24 mouse cellular contexts compared by ENCODE assay signal in genomic region chr1:164931135-164931534, GRCm38 (mm10). TPM values are rescaled to one million over a fixed set of nuclear protein-coding genes. Genes with fewer than 3 reads are reported as not detected.
DNase-seq lines count a peak whose midpoint lies in the region; ATAC-seq and TF ChIP-seq lines count a peak whose summit lies in the region.
"Had no signal": no experiment of that assay in that cellular context is flagged by ENCODE, and none has a peak within 500 bp of the region (broad histone marks: within the 10 kb centered on the region; RNA-seq: fewer than 3 reads in every experiment).

No protein-coding gene starts in this region.

- peak; percentile 10 for DNase-seq in lung, embryonic 14.5 days
- no peak for DNase-seq in lung, postnatal 10 days
- DNase-seq in frontal cortex, adult 2 months (ENCODE audit: extremely low spot score in 1 of 2, low spot score in 1 of 2) = peak; percentile 53 to 64
- peak; percentile 67 for DNase-seq in layer of hippocampus, adult 9-11 months
- DNase-seq in ovary, postnatal 14 days (ENCODE audit: low spot score) = no peak
- DNase-seq in hindbrain, embryonic 14.5 days (ENCODE audit: low spot score) = no peak
- DNase-seq: adrenal gland, postnatal 10 days; B cell, adult 2 months; cerebellum, adult 8-10 months; gastrocnemius, postnatal 10 days; spleen, adult 18-20 months; thymus, adult 2 months had no signal

- H3K4me3 ChIP-seq in lung, embryonic 14.5 days (ENCODE audit: low read depth, low read length) = no peak overlapping the region
- no peak overlapping the region for H3K4me3 ChIP-seq in myocyte
- no peak overlapping the region for H3K4me3 ChIP-seq in liver, embryonic 12.5 days
- H3K4me3 ChIP-seq in hindbrain, embryonic 14.5 days (replicated peaks; ENCODE audit: low read length) = no peak overlapping the region
- H3K4me3 ChIP-seq: erythroblast, embryonic 14.5 days; forebrain, embryonic 15.5 days; hindbrain, embryonic 13.5 days; midbrain, embryonic 10.5 days; neural tube, embryonic 12.5 days had no signal

- 61% methylated on average over 7 of the region's 7 CpGs for WGBS in lung, embryonic 14.5 days
- WGBS in liver, embryonic 12.5 days (ENCODE audit: insufficient replicate concordance) = 74% methylated on average over 7 of the region's 7 CpGs
- 95% methylated on average over 7 of the region's 7 CpGs for WGBS in hindbrain, embryonic 14.5 days

- no peak overlapping the region for H3K4me2 ChIP-seq in lung, embryonic 14.5 days
- H3K4me2 ChIP-seq in myocyte (ENCODE audit: low read depth) = no peak overlapping the region
- H3K4me2 ChIP-seq in liver, embryonic 12.5 days = no peak overlapping the region
- H3K4me2 ChIP-seq in hindbrain, embryonic 14.5 days (replicated peaks) = no peak overlapping the region
- H3K4me2 ChIP-seq: forebrain, embryonic 15.5 days; hindbrain, embryonic 13.5 days; neural tube, embryonic 12.5 days had no signal

- H3K9me3 ChIP-seq in lung, embryonic 14.5 days (ENCODE audit: low read depth, low read length) = no peaks in the 10 kb centered on the region
- no peaks in the 10 kb centered on the region for H3K9me3 ChIP-seq in liver, embryonic 12.5 days (replicated peaks)
- 0 out of 2 replicates have a peak, but pooled peaks cover 4% of the 10 kb centered on the region for H3K9me3 ChIP-seq in hindbrain, embryonic 14.5 days (ENCODE audit: control insufficient read depth, low read length)
- H3K9me3 ChIP-seq: forebrain, embryonic 15.5 days; midbrain, embryonic 10.5 days; neural tube, embryonic 12.5 days had no signal

- TF ChIP-seq CTCF in lung, embryonic 14.5 days (IDR thresholded peaks at IDR 0.05; ENCODE audit: low read depth) = no peak

- no peaks in the 10 kb centered on the region for H3K4me1 ChIP-seq in lung, embryonic 14.5 days (ENCODE audit: insufficient read depth)
- no peaks in the 10 kb centered on the region for H3K4me1 ChIP-seq in liver, embryonic 12.5 days
- no peaks in the 10 kb centered on the region for H3K4me1 ChIP-seq in hindbrain, embryonic 14.5 days (replicated peaks; ENCODE audit: control insufficient read depth, insufficient read depth, low read length)
- H3K4me1 ChIP-seq: forebrain, embryonic 15.5 days; hindbrain, embryonic 13.5 days; midbrain, embryonic 10.5 days; neural tube, embryonic 12.5 days had no signal

- no peak for ATAC-seq in lung, embryonic 14.5 days (ENCODE audit: insufficient read depth)
- no peak for ATAC-seq in liver, embryonic 12.5 days
- ATAC-seq in hindbrain, embryonic 14.5 days (ENCODE audit: low FRiP score) = no peak
- ATAC-seq: forebrain, embryonic 15.5 days; intestine, postnatal 0 days had no signal

- H3ac ChIP-seq in myocyte (ENCODE audit: control insufficient read depth, insufficient read length) = no peak overlapping the region

- H3K27ac ChIP-seq in lung, embryonic 14.5 days (ENCODE audit: low read depth) = no peak overlapping the region
- no peak overlapping the region for H3K27ac ChIP-seq in liver, embryonic 12.5 days
- H3K27ac ChIP-seq in hindbrain, embryonic 14.5 days = no peak overlapping the region
- H3K27ac ChIP-seq: forebrain, embryonic 15.5 days; hindbrain, embryonic 13.5 days; kidney, postnatal 0 days; midbrain, embryonic 10.5 days; neural tube, embryonic 12.5 days had no signal

- H3K79me2 ChIP-seq in myocyte (ENCODE audit: control insufficient read depth, insufficient read depth) = no peaks in the 10 kb centered on the region

- TF ChIP-seq POLR2A in myocyte (IDR thresholded peaks at IDR 0.05; ENCODE audit: insufficient read length, low read depth) = no peak

- no peaks in the 10 kb centered on the region for H3K36me3 ChIP-seq in lung, embryonic 14.5 days (ENCODE audit: insufficient read depth)
- no peaks in the 10 kb centered on the region for H3K36me3 ChIP-seq in myocyte (ENCODE audit: control insufficient read depth, insufficient read depth)
- no peaks in the 10 kb centered on the region for H3K36me3 ChIP-seq in liver, embryonic 12.5 days
- H3K36me3 ChIP-seq in hindbrain, embryonic 14.5 days (replicated peaks; ENCODE audit: control insufficient read depth, insufficient read depth) = no peaks in the 10 kb centered on the region
- H3K36me3 ChIP-seq: forebrain, embryonic 15.5 days; hindbrain, embryonic 13.5 days; midbrain, embryonic 10.5 days; neural tube, embryonic 12.5 days had no signal

- no peaks in the 10 kb centered on the region for H3K27me3 ChIP-seq in lung, embryonic 14.5 days (ENCODE audit: insufficient read depth, low read length)
- H3K27me3 ChIP-seq in myocyte (ENCODE audit: control insufficient read depth, insufficient read depth, insufficient read length) = no peaks in the 10 kb centered on the region
- H3K27me3 ChIP-seq in liver, embryonic 12.5 days (replicated peaks) = no peaks in the 10 kb centered on the region
- H3K27me3 ChIP-seq in hindbrain, embryonic 14.5 days (ENCODE audit: control insufficient read depth, insufficient read depth, low read length) = no peaks in the 10 kb centered on the region
- H3K27me3 ChIP-seq: forebrain, embryonic 15.5 days; hindbrain, embryonic 13.5 days; neural tube, embryonic 12.5 days had no signal

- no peak overlapping the region for H3K9ac ChIP-seq in lung, embryonic 14.5 days
- H3K9ac ChIP-seq in liver, embryonic 12.5 days = no peak overlapping the region
- H3K9ac ChIP-seq in hindbrain, embryonic 14.5 days = no peak overlapping the region
- H3K9ac ChIP-seq: forebrain, embryonic 15.5 days; hindbrain, embryonic 13.5 days; neural tube, embryonic 12.5 days had no signal

TF ChIP-seq in myocyte, 11 proteins besides CTCF, POLR2A, EP300 and RAD21:
- TF ChIP-seq CEBPB (IDR thresholded peaks at IDR 0.05; ENCODE audit: insufficient read depth, poor library complexity, severe bottlenecking) = peak; percentile 12; the same call in 1 of the 2 replicates
- TF ChIP-seq USF1 (IDR thresholded peaks at IDR 0.05; ENCODE audit: low read depth) = no peak
- no peak for TF ChIP-seq MYOG (IDR thresholded peaks at IDR 0.05; ENCODE audit: control insufficient read depth in 1 of 3, insufficient read depth in 1 of 3, insufficient read length in 2 of 3, low read depth in 2 of 3)
- no peak for TF ChIP-seq TCF3 (IDR thresholded peaks at IDR 0.05; ENCODE audit: insufficient read length, low read depth)
- no peak for TF ChIP-seq POLR2AphosphoS2 (IDR thresholded peaks at IDR 0.05; ENCODE audit: insufficient read length, low read depth)
- TF ChIP-seq REST (IDR thresholded peaks at IDR 0.05; ENCODE audit: insufficient read depth, insufficient read length) = no peak
- no peak for TF ChIP-seq TCF12 (IDR thresholded peaks at IDR 0.05; ENCODE audit: insufficient read depth, poor library complexity, severe bottlenecking)

RNA-seq across cellular contexts. Expression of gene Xcl1, which starts 4.2 kb away (rescaled TPM):
- polyA plus RNA-seq in lung, embryonic 14.5 days (2014; fragmentation: Nextera tagmentation; extraction: Ambion mirVana) = not detected in 2 replicates
- polyA plus RNA-seq in frontal cortex, adult 2 months (2012; rRNA removed) = not detected in 2 replicates
- polyA plus RNA-seq in myocyte (2012; fragmentation: generic; extraction: Trizol) = 0.10 TPM
- polyA plus RNA-seq in liver, embryonic 12.5 days (2016; fragmentation: Nextera tagmentation; extraction: Ambion mirVana) = not detected in 2 replicates
- polyA plus RNA-seq in hindbrain, embryonic 14.5 days (2014; fragmentation: Nextera tagmentation; extraction: Ambion mirVana) = not detected in 2 replicates
- polyA plus RNA-seq: embryonic facial prominence, embryonic 11.5 days; erythroblast, embryonic 14.5 days; forebrain, embryonic 15.5 days; heart, postnatal 0 days; hindbrain, embryonic 13.5 days; intestine, postnatal 0 days; kidney, postnatal 0 days; midbrain, embryonic 10.5 days; neural tube, embryonic 12.5 days; stomach, embryonic 14.5 days had no signal

Comparison
In these comparisons a context has a peak if more than half of its experiments do, and no peak if none do; other contexts are left out.
1. DNase-seq: peak in lung, embryonic 14.5 days (single experiment), frontal cortex, adult 2 months (2 of 2) and layer of hippocampus, adult 9-11 months (single experiment); none in lung, postnatal 10 days (single experiment), ovary, postnatal 14 days (single experiment) and hindbrain, embryonic 14.5 days (single experiment).